Mouse (Mus musculus): ENCODE results near the gene Nubp2. TPM values are rescaled to one million over a fixed set of nuclear protein-coding genes. Genes with fewer than 3 reads are reported as not detected.

The Nubp2 gene
- 10 to 100 TPM; 68.0 to 72.7 TPM for total RNA-seq (2023)

GRCm38 (mm10) chr17:24886134-24886931 lies at the start of gene Nubp2, which contains the start of gene Spsb3:
Gene Nubp2 (minus strand): TSS chr17:24886349.
Gene Spsb3 (plus strand): TSS chr17:24886643.

GRCm38 (mm10) chr17:24896241-24896992 lies 10.3 kb upstream of the Nubp2 start, which contains the start of gene Nme3:
Gene Nme3 (plus strand): TSS chr17:24896500.

GRCm38 (mm10) chr17:24894995-24895547 lies 8.9 kb upstream of the Nubp2 start, which contains the start of the genes Eme2 and Mrps34:
Gene Eme2 (minus strand): TSS chr17:24895087.
Gene Mrps34 (plus strand): TSS chr17:24895116.

GRCm38 (mm10) chr17:24865776-24866175 lies 20.4 kb downstream of the Nubp2 start, which contains the start of gene Igfals:
Gene Igfals (plus strand): TSS chr17:24865997.

GRCm38 (mm10) chr17:24850065-24850772 lies 35.9 kb downstream of the Nubp2 start, which contains the start of gene Fahd1:
Gene Fahd1 (minus strand): TSS chr17:24850364.

GRCm38 (mm10) chr17:24839842-24840241 lies 46.3 kb downstream of the Nubp2 start, which contains the start of gene Hagh:
Gene Hagh (plus strand): TSS chr17:24840143.

Other genes starting within 250 kb of the Nubp2 start
- not detected for gene Slc9a3r2, start 236.0 kb downstream of the Nubp2 start, total RNA-seq (2023)
- not detected for gene Npw, start 227.9 kb downstream of the Nubp2 start, total RNA-seq (2023)
- gene Zfp598, start 216.7 kb downstream of the Nubp2 start, total RNA-seq (2023), result 10 to 100 TPM; 63.7 to 67.1 TPM
- under 1 TPM in 1 of 2 experiments, not detected in 1; 0.47 TPM for gene Syngr3, start 196.4 kb downstream of the Nubp2 start, total RNA-seq (2023)
- 10 to 100 TPM; 20.5 to 22.8 TPM for gene Gfer, start 190.2 kb downstream of the Nubp2 start, total RNA-seq (2023)
- gene Noxo1, start 190.1 kb downstream of the Nubp2 start, total RNA-seq (2023), result 1 to 10 TPM; 2.4 to 5.0 TPM
- gene Tbl3, start 178.7 kb downstream of the Nubp2 start, total RNA-seq (2023), result 10 to 100 TPM; 27.4 to 33.3 TPM
- gene Rnf151, start 168.3 kb downstream of the Nubp2 start, total RNA-seq (2023), result not detected
- gene Rps2, start 168.2 kb downstream of the Nubp2 start, total RNA-seq (2023), result 1,000 to 10,000 TPM; 1,514 to 1,529 TPM
- gene Ndufb10, start 161.9 kb downstream of the Nubp2 start, total RNA-seq (2023), result 10 to 100 TPM; 64.9 to 73.3 TPM
- under 1 TPM in 1 of 2 experiments, not detected in 1; 0.56 TPM for gene Rpl3l, start 158.5 kb downstream of the Nubp2 start, total RNA-seq (2023)
- gene Msrb1, start 149.7 kb downstream of the Nubp2 start, total RNA-seq (2023), result 10 to 100 TPM; 29.5 to 43.8 TPM
- gene Hs3st6, start 133.4 kb downstream of the Nubp2 start, total RNA-seq (2023), result not detected
- not detected for gene Meiob, start 82.1 kb downstream of the Nubp2 start, total RNA-seq (2023)
- gene Hagh, start 46.2 kb downstream of the Nubp2 start, total RNA-seq (2023), result 10 to 100 TPM; 27.1 to 30.0 TPM
- 1 to 10 TPM; 1.6 to 2.0 TPM for gene Fahd1, start 36.0 kb downstream of the Nubp2 start, total RNA-seq (2023)
- gene Igfals, start 20.4 kb downstream of the Nubp2 start, total RNA-seq (2023), result 1 to 10 TPM; 1.0 to 1.2 TPM
- gene Spsb3, start 294 bp upstream of the Nubp2 start, total RNA-seq (2023), result 10 to 100 TPM; 33.6 to 34.4 TPM
- gene Eme2, start 8.7 kb upstream of the Nubp2 start, total RNA-seq (2023), result 10 to 100 TPM; 64.6 to 66.7 TPM
- gene Mrps34, start 8.8 kb upstream of the Nubp2 start, total RNA-seq (2023), result 10 to 100 TPM; 38.9 to 45.1 TPM
- 10 to 100 TPM; 18.5 to 30.4 TPM for gene Nme3, start 10.2 kb upstream of the Nubp2 start, total RNA-seq (2023)
- 100 to 1,000 TPM; 222 to 255 TPM for gene Mapk8ip3, start 50.6 kb upstream of the Nubp2 start, total RNA-seq (2023)
- 10 to 100 TPM; 20.0 to 29.0 TPM for gene Jpt2, start 74.3 kb upstream of the Nubp2 start, total RNA-seq (2023)
- 10 to 100 TPM; 35.4 to 46.2 TPM for gene Cramp1l, start 129.4 kb upstream of the Nubp2 start, total RNA-seq (2023)
- gene Ift140, start 129.7 kb upstream of the Nubp2 start, total RNA-seq (2023), result 10 to 100 TPM; 23.8 to 24.9 TPM
- gene Tmem204, start 197.2 kb upstream of the Nubp2 start, total RNA-seq (2023), result not detected
- 10 to 100 TPM; 39.2 to 46.6 TPM for gene Telo2, start 229.6 kb upstream of the Nubp2 start, total RNA-seq (2023)
- gene Ptx4, start 234.4 kb upstream of the Nubp2 start, total RNA-seq (2023), result not detected
- gene Clcn7, start 247.0 kb upstream of the Nubp2 start, total RNA-seq (2023), result 10 to 100 TPM; 44.0 to 44.4 TPM

Data from T-cell, adult 66 days (primary cell).